Mouse (Mus musculus) bone marrow macrophage, adult 2 months (primary cell): ENCODE data around the gene Cacna1i.

Experiments used
- CTCF ChIP-seq: IDR thresholded peaks from 2 replicates; pipeline ENCODE4 v1.5.1; 2012; ENCODE audit warnings: low read depth, mild to moderate bottlenecking, low read length, moderate library complexity
- POLR2A ChIP-seq: IDR thresholded peaks from 2 replicates; pipeline ENCODE4 v1.6.1; 2012; ENCODE audit warnings: mild to moderate bottlenecking, low read depth, low read length, borderline replicate concordance

- no peak for TF ChIP-seq POLR2A
- no peak for TF ChIP-seq CTCF
Observed at GRCm38 (mm10) chr15:80437996-80438395, 151.0 kb downstream of the Cacna1i start.
